Mouse (Mus musculus): ENCODE measurements around the gene Snx29.

DNA sequence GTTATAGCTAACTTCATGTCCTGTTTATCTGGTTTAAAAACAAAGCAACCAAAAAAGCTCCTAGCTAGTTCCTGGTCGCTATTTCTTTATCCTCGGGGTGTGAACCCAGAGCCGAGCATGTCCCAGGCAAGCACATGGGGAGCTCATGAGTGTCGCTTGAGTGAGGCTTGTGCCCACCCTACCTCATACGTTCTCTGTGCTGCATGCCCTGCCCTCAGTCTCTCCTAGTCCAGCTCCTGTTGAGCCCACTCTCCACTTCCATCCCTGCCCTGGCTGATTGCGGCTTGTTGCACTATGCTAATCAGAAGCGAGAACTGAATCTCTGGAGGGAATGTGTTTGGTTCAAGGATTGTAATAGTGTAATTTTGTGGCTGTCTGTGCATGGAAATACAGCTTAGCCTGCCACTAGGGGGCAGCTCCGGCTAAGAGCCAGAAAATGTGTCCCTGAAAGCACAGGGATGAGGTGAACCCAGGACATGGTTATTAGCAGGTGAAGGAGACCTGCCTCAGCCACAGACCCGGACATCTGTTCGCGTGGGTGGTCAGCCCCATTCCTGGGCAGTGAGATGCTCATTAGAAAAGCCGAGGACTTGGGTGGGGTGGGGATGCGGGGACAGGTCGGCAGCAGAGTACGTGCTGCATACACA, 145.9 kb downstream of the Snx29 start:
- peak; percentile 85 for TF ChIP-seq CTCF (IDR thresholded peaks at IDR 0.05)
- TF ChIP-seq POLR2A (IDR thresholded peaks at IDR 0.05; ENCODE audit: insufficient read depth, low read depth, low read length), result no peak
- 0 out of 2 replicates have a peak, but pooled peaks have one; percentile 72 for TF ChIP-seq EP300 (IDR thresholded peaks at IDR 0.05; ENCODE audit: insufficient read depth, low read depth, low read length)

Data from heart, adult 2 months (tissue).